ENCODE assay signal across 14 mouse cellular contexts in the genomic region with DNA sequence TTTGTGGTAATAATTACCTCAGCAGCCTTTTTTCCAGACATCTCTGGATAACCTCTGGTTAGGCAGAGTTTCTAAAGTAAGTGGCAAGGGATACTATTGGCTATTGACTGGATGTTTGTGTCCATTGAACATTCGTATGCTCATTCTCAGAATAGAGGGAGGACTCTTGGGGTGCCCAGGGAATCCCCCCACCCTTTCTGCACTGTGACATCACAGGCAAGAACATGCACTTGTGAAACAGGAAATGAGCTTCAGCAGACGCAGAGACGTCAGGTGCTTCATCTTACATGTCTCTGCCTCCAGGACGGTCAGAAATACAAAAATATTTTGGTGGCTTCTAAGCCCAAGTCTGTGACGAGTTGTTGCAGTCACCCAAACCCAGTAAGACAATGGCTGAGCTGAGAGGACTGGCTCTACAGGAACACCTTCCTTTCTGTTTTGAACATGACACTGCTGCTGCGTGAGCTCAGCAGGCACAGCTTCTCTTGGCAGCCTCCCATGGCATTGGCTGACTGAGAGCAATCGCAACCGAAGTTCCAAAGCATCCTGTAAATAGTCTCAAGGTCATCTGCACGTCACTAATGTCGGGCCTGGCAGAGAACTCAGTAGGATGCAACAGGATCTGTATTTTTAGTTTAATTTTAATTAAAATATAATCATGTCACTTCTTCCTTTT.
DNase-seq lines count a peak whose midpoint lies in the region; ATAC-seq lines count a peak whose summit lies in the region.
"Had no signal": no experiment of that assay in that cellular context is flagged by ENCODE, and none has a peak within 500 bp of the region (broad histone marks: within the 10 kb centered on the region; RNA-seq: fewer than 3 reads in every experiment).

No protein-coding gene starts in this region.

- H3K4me2 ChIP-seq in heart, embryonic 11.5 days: no peak overlapping the region
- H3K4me2 ChIP-seq: limb, embryonic 12.5 days had no signal

- no peaks in the 10 kb centered on the region for H3K27me3 ChIP-seq in heart, embryonic 11.5 days (ENCODE audit: control insufficient read depth, insufficient read depth, low read length)
- H3K27me3 ChIP-seq: limb, embryonic 12.5 days had no signal

- H3K27ac ChIP-seq in heart, embryonic 11.5 days (ENCODE audit: low read depth, low read length): no peak overlapping the region
- H3K27ac ChIP-seq: forebrain, embryonic 10.5 days; limb, embryonic 12.5 days had no signal

- peak; percentile 35 to 39 for DNase-seq in heart, adult 18-20 months
- DNase-seq in right cerebral cortex, postnatal 14 days: peak; percentile 11
- no peak for DNase-seq in right cerebral cortex, postnatal 36 days (ENCODE audit: low spot score in 2 of 2)
- peak; percentile 11 for DNase-seq in cerebellum, adult 9-11 months
- peak; percentile 40 for DNase-seq in heart, postnatal 4 days
- no peak for DNase-seq in natural killer cell, adult 2 months (ENCODE audit: low spot score in 2 of 2)
- DNase-seq: lung, postnatal 36 days had no signal

- H3K9me3 ChIP-seq in heart, embryonic 11.5 days (replicated peaks; ENCODE audit: control insufficient read depth, low read length): no peaks in the 10 kb centered on the region
- H3K9me3 ChIP-seq: forebrain, embryonic 10.5 days; limb, embryonic 12.5 days had no signal

- no peak overlapping the region for H3K9ac ChIP-seq in heart, embryonic 11.5 days (ENCODE audit: low read depth, low read length)
- H3K9ac ChIP-seq: limb, embryonic 12.5 days had no signal

- no peak overlapping the region for H3K4me3 ChIP-seq in heart, embryonic 11.5 days (ENCODE audit: low read depth, low read length)
- H3K4me3 ChIP-seq: forebrain, embryonic 10.5 days; limb, embryonic 12.5 days had no signal

- 60% methylated on average over 10 of the region's 10 CpGs for WGBS in heart, embryonic 11.5 days (ENCODE audit: insufficient replicate concordance)

- H3K4me1 ChIP-seq in heart, embryonic 11.5 days (ENCODE audit: control insufficient read depth, insufficient read depth, low read length): 0 out of 2 replicates have a peak, but pooled peaks cover 2% of the 10 kb centered on the region
- H3K4me1 ChIP-seq: forebrain, embryonic 10.5 days; limb, embryonic 12.5 days had no signal

- H3K36me3 ChIP-seq in heart, embryonic 11.5 days (ENCODE audit: control insufficient read depth, insufficient read depth, low read length): no peaks in the 10 kb centered on the region
- H3K36me3 ChIP-seq: forebrain, embryonic 10.5 days; limb, embryonic 12.5 days had no signal

- no peak for ATAC-seq in heart, embryonic 11.5 days (replicated peaks; ENCODE audit: insufficient number of reproducible peaks, low FRiP score, low TSS enrichment)
- no peak for ATAC-seq in megakaryocyte, adult 5-6 weeks (ENCODE audit: poor library complexity, severe bottlenecking)
- ATAC-seq: intestine, embryonic 16.5 days; midbrain, embryonic 16.5 days; Patski had no signal

Comparison
In these comparisons a context has a peak if more than half of its experiments do, and no peak if none do; other contexts are left out.
1. DNase-seq: peak in heart, adult 18-20 months (2 of 2), right cerebral cortex, postnatal 14 days (single experiment), cerebellum, adult 9-11 months (single experiment) and heart, postnatal 4 days (single experiment); none in right cerebral cortex, postnatal 36 days (0 of 2) and natural killer cell, adult 2 months (0 of 2).